Mouse (Mus musculus): ENCODE measurements around the gene Tdrkh. TPM values are rescaled to one million over a fixed set of nuclear protein-coding genes. Genes with fewer than 3 reads are reported as not detected.

Gene Tdrkh
- total and polyA plus RNA-seq, 3 experiments = not detected

DNA sequence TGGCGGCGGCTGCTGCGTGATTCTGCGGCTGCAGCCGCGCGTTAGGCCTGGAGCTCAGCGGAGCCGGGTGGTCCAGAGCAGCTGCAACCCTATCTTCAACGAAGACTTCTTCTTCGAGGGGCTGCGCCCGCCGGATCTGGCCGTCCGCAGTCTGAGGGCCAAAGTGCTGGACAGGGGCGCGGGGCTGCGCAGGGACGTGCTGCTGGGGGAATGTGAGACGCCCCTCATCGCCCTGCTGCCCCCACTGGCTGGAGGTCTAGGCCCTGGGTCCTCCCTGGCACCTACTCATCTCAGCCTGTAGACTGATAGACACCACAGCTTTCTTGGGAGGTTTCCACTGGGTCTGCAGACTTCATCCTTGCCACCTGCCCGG lies 48.9 kb upstream of the Tdrkh start:
- TF ChIP-seq NELFE (IDR thresholded peaks at IDR 0.05; ENCODE audit: low read depth, low read length) (no peak), CTCF (conservative IDR thresholded peaks at IDR 0.05 in 1 of 2, IDR thresholded peaks at IDR 0.05 in 1 of 2; ENCODE audit: low read depth in 2 of 2, low read length in 2 of 2) (no peak), MAFK (IDR thresholded peaks at IDR 0.05; ENCODE audit: insufficient replicate concordance, low read length) (no peak), POLR2AphosphoS2 (IDR thresholded peaks at IDR 0.05; ENCODE audit: low read depth, low read length) (no peak), ZC3H11A (IDR thresholded peaks at IDR 0.05; ENCODE audit: low read depth, low read length) (no peak), EP300 (IDR thresholded peaks at IDR 0.05; ENCODE audit: low read length) (no peak), SMC3 (IDR thresholded peaks at IDR 0.05; ENCODE audit: low read depth, low read length) (no peak), POLR2A (IDR thresholded peaks at IDR 0.05; ENCODE audit: low read depth, low read length) (no peak), JUN (IDR thresholded peaks at IDR 0.05; ENCODE audit: insufficient read depth, low read depth, low read length) (no peak), KAT2A (IDR thresholded peaks at IDR 0.05; ENCODE audit: insufficient replicate concordance, low read length) (no peak), E2F4 (IDR thresholded peaks at IDR 0.05; ENCODE audit: insufficient replicate concordance, low read depth, low read length) (no peak)
- no peak overlapping the region for H3K9ac ChIP-seq (ENCODE audit: insufficient read depth, low read depth)
- in situ Hi-C loops (cut with MboI; ENCODE audit: low pct_ligation_motif_present, low pct_unique_long_range_greater_than_20kb, low sequenced_read_pairs) (no loop called here), dilution Hi-C loops (cut with MboI; ENCODE audit: extremely low pct_ligation_motif_present, extremely low pct_unique_long_range_greater_than_20kb, low sequenced_read_pairs) (no loop called here)
- H3K4me1 ChIP-seq (ENCODE audit: control insufficient read depth in 1 of 2, insufficient read depth in 2 of 2) = peaks cover 0 to 9% of the 10 kb centered on the region in 2 experiments; a peak in 2 of 4 replicates
- H3K79me2 ChIP-seq (replicated peaks; ENCODE audit: control insufficient read depth, extremely low read depth, insufficient read depth, poor library complexity, severe bottlenecking) = no peaks in the 10 kb centered on the region
- H3K4me2 ChIP-seq (ENCODE audit: insufficient read depth, low read depth, poor library complexity, severe bottlenecking) = no peak overlapping the region
- no peak overlapping the region for H3K27ac ChIP-seq (ENCODE audit: insufficient read depth, low read depth)
- no peaks in the 10 kb centered on the region for H3K27me3 ChIP-seq (replicated peaks)
- peaks cover 0 to 11% of the 10 kb centered on the region in 2 experiments for H3K36me3 ChIP-seq (replicated peaks in 1 of 2; ENCODE audit: control insufficient read depth in 1 of 2, insufficient read depth in 1 of 2, low read length in 1 of 2)
- DNase-seq (ENCODE audit: extremely low read depth) = no peak
- no peak overlapping the region for H3K4me3 ChIP-seq (replicated peaks in 1 of 3; ENCODE audit: low read depth in 2 of 3, low read length in 2 of 3, poor library complexity in 1 of 3)
- peaks cover 10% of the 10 kb centered on the region for H3K9me3 ChIP-seq (replicated peaks; ENCODE audit: low read length)

DNA sequence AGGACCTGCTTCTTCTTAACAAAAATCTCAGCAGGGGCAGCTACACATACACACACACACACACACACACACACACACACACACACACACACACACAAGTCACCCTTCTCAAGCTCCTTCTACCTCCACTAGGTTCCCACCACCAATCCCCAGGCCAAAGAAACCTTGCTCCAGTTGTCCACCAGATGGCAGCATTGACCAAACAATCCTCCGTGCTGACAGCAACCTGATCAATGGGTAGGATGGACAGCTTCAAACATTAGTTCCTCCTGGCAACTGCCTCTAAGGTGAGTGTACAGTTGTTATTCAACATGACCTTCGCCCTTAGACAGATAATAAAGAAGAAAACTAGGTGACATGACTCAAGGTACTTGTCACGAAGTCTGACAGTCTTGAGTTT lies 46.3 kb upstream of the Tdrkh start:
- no peak overlapping the region for H3K27ac ChIP-seq (ENCODE audit: insufficient read depth, low read depth)
- dilution Hi-C loops (cut with MboI; ENCODE audit: extremely low pct_ligation_motif_present, extremely low pct_unique_long_range_greater_than_20kb, low sequenced_read_pairs) (no loop called here), in situ Hi-C loops (cut with MboI; ENCODE audit: low pct_ligation_motif_present, low pct_unique_long_range_greater_than_20kb, low sequenced_read_pairs) (no loop called here)
- no peaks in the 10 kb centered on the region for H3K79me2 ChIP-seq (replicated peaks; ENCODE audit: control insufficient read depth, extremely low read depth, insufficient read depth, poor library complexity, severe bottlenecking)
- no peaks in the 10 kb centered on the region for H3K27me3 ChIP-seq (replicated peaks)
- H3K4me2 ChIP-seq (ENCODE audit: insufficient read depth, low read depth, poor library complexity, severe bottlenecking) = no peak overlapping the region
- H3K36me3 ChIP-seq (replicated peaks in 1 of 2; ENCODE audit: control insufficient read depth in 1 of 2, insufficient read depth in 1 of 2, low read length in 1 of 2) = peaks cover 0 to 11% of the 10 kb centered on the region in 2 experiments
- H3K9me3 ChIP-seq (replicated peaks; ENCODE audit: low read length) = peaks cover 10% of the 10 kb centered on the region
- peak; percentile 93 for DNase-seq (ENCODE audit: extremely low read depth)
- H3K4me3 ChIP-seq (replicated peaks in 1 of 3; ENCODE audit: low read depth in 2 of 3, low read length in 2 of 3, poor library complexity in 1 of 3) = peak overlapping the region in 1 of 3 experiments; percentile 25
- H3K4me1 ChIP-seq (ENCODE audit: control insufficient read depth in 1 of 2, insufficient read depth in 2 of 2) = peaks cover 0 to 12% of the 10 kb centered on the region in 2 experiments; a peak in 2 of 4 replicates
- H3K9ac ChIP-seq (ENCODE audit: insufficient read depth, low read depth) = no peak overlapping the region
- TF ChIP-seq ETS1 (conservative IDR thresholded peaks at IDR 0.05; ENCODE audit: low read depth, low read length) (no peak), JUND (conservative IDR thresholded peaks at IDR 0.05; ENCODE audit: low read depth, low read length) (peak; percentile 57), GABPA (IDR thresholded peaks at IDR 0.05; ENCODE audit: insufficient replicate concordance, low read depth, low read length) (no peak), ZC3H11A (IDR thresholded peaks at IDR 0.05; ENCODE audit: low read depth, low read length) (peak; percentile 76; the same call in 1 of the 2 replicates), RAD21 (IDR thresholded peaks at IDR 0.05; ENCODE audit: low read depth, low read length) (peak; percentile 98), PAX5 (IDR thresholded peaks at IDR 0.05; ENCODE audit: low read length) (no peak), HCFC1 (IDR thresholded peaks at IDR 0.05; ENCODE audit: low read depth, low read length) (peak; percentile 33; the same call in 1 of the 2 replicates), IRF4 (IDR thresholded peaks at IDR 0.05; ENCODE audit: low read depth, low read length) (peak; percentile 59; the same call in 1 of the 2 replicates), SIN3A (IDR thresholded peaks at IDR 0.05; ENCODE audit: low read length) (peak; percentile 66), TBP (conservative IDR thresholded peaks at IDR 0.05; ENCODE audit: low read depth, low read length) (peak; percentile 58; the same call in 1 of the 2 replicates), UBTF (IDR thresholded peaks at IDR 0.05; ENCODE audit: low read depth, low read length) (no peak), CTCF (conservative IDR thresholded peaks at IDR 0.05 in 1 of 2, IDR thresholded peaks at IDR 0.05 in 1 of 2; ENCODE audit: low read depth in 2 of 2, low read length in 2 of 2) (peak; percentile 59 to 97; a peak in 3 of 4 replicates), CHD2 (IDR thresholded peaks at IDR 0.05; ENCODE audit: low read length) (no peak), BHLHE40 (IDR thresholded peaks at IDR 0.05; ENCODE audit: low read depth, low read length) (peak; percentile 31), KAT2A (IDR thresholded peaks at IDR 0.05; ENCODE audit: insufficient replicate concordance, low read length) (no peak), E2F4 (IDR thresholded peaks at IDR 0.05; ENCODE audit: insufficient replicate concordance, low read depth, low read length) (no peak), MEF2A (IDR thresholded peaks at IDR 0.05; ENCODE audit: borderline replicate concordance, low read depth, low read length) (peak; percentile 33; the same call in 1 of the 2 replicates), RCOR1 (conservative IDR thresholded peaks at IDR 0.05; ENCODE audit: low read depth, low read length) (peak; percentile 47; the same call in 1 of the 2 replicates), EP300 (IDR thresholded peaks at IDR 0.05; ENCODE audit: low read length) (peak; percentile 15; the same call in 1 of the 2 replicates), MXI1 (IDR thresholded peaks at IDR 0.05; ENCODE audit: low read depth, low read length) (0 out of 2 replicates have a peak, but pooled peaks have one; percentile 24), SMC3 (IDR thresholded peaks at IDR 0.05; ENCODE audit: low read depth, low read length) (peak; percentile 95), NELFE (IDR thresholded peaks at IDR 0.05; ENCODE audit: low read depth, low read length) (peak; percentile 55; the same call in 1 of the 2 replicates), NRF1 (IDR thresholded peaks at IDR 0.05; ENCODE audit: low read depth, low read length) (0 out of 2 replicates have a peak, but pooled peaks have one; percentile 45), TCF12 (IDR thresholded peaks at IDR 0.05; ENCODE audit: low read depth, low read length) (0 out of 2 replicates have a peak, but pooled peaks have one; percentile 21), POLR2AphosphoS2 (IDR thresholded peaks at IDR 0.05; ENCODE audit: low read depth, low read length) (no peak), ELF1 (IDR thresholded peaks at IDR 0.05; ENCODE audit: low read depth, low read length) (peak; percentile 53; the same call in 1 of the 2 replicates), CHD1 (IDR thresholded peaks at IDR 0.05; ENCODE audit: low read depth, low read length) (no peak)
